Mouse (Mus musculus) hindbrain, postnatal 0 days (tissue): ENCODE data around the gene Prrt3. TPM values are rescaled to one million over a fixed set of nuclear protein-coding genes. Genes with fewer than 3 reads are reported as not detected.

Experiments
- ATAC-seq: fragments of 200-750 bp; cut with Nextera tagmentation; 2 replicates; pipeline ENCODE4 v1.8.0; 2017; ENCODE audit warnings: mild to moderate bottlenecking, moderate TSS enrichment, moderate library complexity
- DNase-seq: peaks from one replicate; pipeline ENCODE4 v3.0.0-alpha.2; 2015; ENCODE audit warnings: low spot score
- H3K27ac ChIP-seq: fragments of 300-500 bp; sonication (generic); 2 replicates; pipeline ENCODE4 v1.5.1; 2014; ENCODE audit warnings: mild to moderate bottlenecking
- H3K27me3 ChIP-seq: fragments of 300-500 bp; sonication (generic); 2 replicates; pipeline ENCODE4 v1.6.1; 2014; ENCODE audit warnings: low read length, mixed read lengths; ENCODE audit not compliant: insufficient read depth
- H3K36me3 ChIP-seq: fragments of 300-500 bp; sonication (generic); 2 replicates; pipeline ENCODE4 v1.6.1; 2014; ENCODE audit warnings: low read length, mixed read lengths; ENCODE audit not compliant: insufficient read depth
- H3K4me1 ChIP-seq: fragments of 300-500 bp; sonication (generic); 2 replicates; pipeline ENCODE4 v1.6.1; 2014; ENCODE audit warnings: antibody characterized with exemption, low read length, mixed read lengths; ENCODE audit not compliant: insufficient read depth
- H3K4me2 ChIP-seq: fragments of 300-500 bp; sonication (generic); 2 replicates; pipeline ENCODE4 v1.6.1; 2014; ENCODE audit warnings: low read depth, mild to moderate bottlenecking, low read length, moderate library complexity, mixed read lengths
- H3K4me3 ChIP-seq: fragments of 300-500 bp; sonication (generic); 2 replicates; pipeline ENCODE4 v1.5.1; 2014; ENCODE audit warnings: low read length
- H3K9ac ChIP-seq: fragments of 300-500 bp; sonication (generic); replicated peaks from 2 replicates; pipeline ENCODE4 v1.6.1; 2014; ENCODE audit warnings: mild to moderate bottlenecking, low read length, moderate library complexity, mixed read lengths
- H3K9me3 ChIP-seq: fragments of 300-500 bp; sonication (generic); 2 replicates; pipeline ENCODE4 v1.6.1; 2016; ENCODE audit warnings: low read length, mixed read lengths
- CTCF ChIP-seq: IDR thresholded peaks from 2 replicates; pipeline ENCODE4 v1.5.1; 2016; ENCODE audit warnings: antibody characterized with exemption, control low read depth, low read depth
- WGBS: fragments of 180-500 bp; shearing (Covaris S2); extraction: QIAGEN DNeasy Blood & Tissue Kit; methylation state at CpG from one replicate; pipeline ENCODE4 v1.1.7; 2014; 5-methylcytosine and 5-hydroxymethylcytosine counted together
- polyA plus RNA-seq: library from polyadenylated mRNA; unstranded; fragments of >200 nt; fragmentation: Nextera tagmentation; extraction: Ambion mirVana; gene quantifications from 2 replicates; pipeline ENCODE4 v1.2.1, GENCODE M21; 2015
- total RNA-seq: library from RNA; depleted of rRNA; stranded (reverse); fragments of >200 nt; gene quantifications from 2 replicates; pipeline ENCODE4 v1.2.3, GENCODE M21; 2014

The Prrt3 gene
- total and polyA plus RNA-seq, 2 experiments from 2014 or later, result 15.8 to 40.4 TPM

- H3K27me3 ChIP-seq, result no peaks in the 10 kb centered on the region
- H3K4me3 ChIP-seq, result no peak overlapping the region
- no peak overlapping the region for H3K9ac ChIP-seq
- ATAC-seq (no peak), DNase-seq (no peak)
- no peak overlapping the region for H3K4me2 ChIP-seq
- no peaks in the 10 kb centered on the region for H3K4me1 ChIP-seq
- TF ChIP-seq CTCF, result no peak
- no peaks in the 10 kb centered on the region for H3K9me3 ChIP-seq
- H3K36me3 ChIP-seq, result no peaks in the 10 kb centered on the region
- no peak overlapping the region for H3K27ac ChIP-seq
These were observed 5.4 kb upstream of the Prrt3 start for GRCm38 (mm10) chr6:113507130-113507529.

GRCm38 (mm10) chr6:113505689-113506088, 4.0 kb upstream of the Prrt3 start:
- TF ChIP-seq CTCF, result no peak
- WGBS, result 77% methylated on average over 1 of the region's 1 CpGs
- no peaks in the 10 kb centered on the region for H3K27me3 ChIP-seq

GRCm38 (mm10) chr6:113502801-113503200, 1.1 kb upstream of the Prrt3 start:
- DNase-seq (no peak), ATAC-seq (no peak)
- H3K36me3 ChIP-seq, result no peaks in the 10 kb centered on the region
- no peaks in the 10 kb centered on the region for H3K4me1 ChIP-seq
- H3K27ac ChIP-seq, result no peak overlapping the region
- no peaks in the 10 kb centered on the region for H3K27me3 ChIP-seq
- H3K9me3 ChIP-seq, result no peaks in the 10 kb centered on the region
- H3K4me2 ChIP-seq, result no peak overlapping the region
- 67% methylated on average over 2 of the region's 2 CpGs for whole genome bisulfite sequencing
- H3K4me3 ChIP-seq, result no peak overlapping the region
- TF ChIP-seq CTCF, result no peak
- no peak overlapping the region for H3K9ac ChIP-seq

More at GRCm38 (mm10) chr6:113505689-113506088, 4.0 kb upstream of the Prrt3 start:
- H3K36me3 ChIP-seq, result no peaks in the 10 kb centered on the region
- no peak overlapping the region for H3K9ac ChIP-seq
- no peak overlapping the region for H3K4me3 ChIP-seq
- no peaks in the 10 kb centered on the region for H3K9me3 ChIP-seq
- DNase-seq (no peak), ATAC-seq (no peak)
- H3K27ac ChIP-seq, result no peak overlapping the region
- no peak overlapping the region for H3K4me2 ChIP-seq
- H3K4me1 ChIP-seq, result no peaks in the 10 kb centered on the region

- Histone ChIP-seq H3K27me3 (no peaks in the 10 kb centered on the region), H3K27ac (no peak overlapping the region), H3K4me3 (no peak overlapping the region), H3K9ac (no peak overlapping the region), H3K36me3 (no peaks in the 10 kb centered on the region), H3K9me3 (no peaks in the 10 kb centered on the region), H3K4me2 (no peak overlapping the region), H3K4me1 (0 out of 2 replicates have a peak, but pooled peaks cover 3% of the 10 kb centered on the region)
- ATAC-seq (no peak), DNase-seq (no peak)
- WGBS, result 83% methylated on average over 6 of the region's 6 CpGs
- no peak for TF ChIP-seq CTCF
These were observed 2.4 kb downstream of the Prrt3 start for GRCm38 (mm10) chr6:113499346-113499745.

GRCm38 (mm10) chr6:113495071-113495675, 6.6 kb downstream of the Prrt3 start:
- peak overlapping the region; percentile 45 for H3K4me2 ChIP-seq
- 60% methylated on average over 28 of the region's 28 CpGs for WGBS
- H3K9me3 ChIP-seq, result no peaks in the 10 kb centered on the region
- 0 out of 2 replicates have a peak, but pooled peaks cover 3% of the 10 kb centered on the region for H3K4me1 ChIP-seq
- peak overlapping the region; percentile 29; the same call in 1 of the 2 replicates for H3K4me3 ChIP-seq
- no peak overlapping the region for H3K27ac ChIP-seq
- no peak for TF ChIP-seq CTCF
- no peaks in the 10 kb centered on the region for H3K27me3 ChIP-seq
- ATAC-seq (peak; percentile 4; the same call in 1 of the 2 replicates), DNase-seq (no peak)
- H3K9ac ChIP-seq, result no peak overlapping the region; the same call in 1 of the 2 replicates
- H3K36me3 ChIP-seq, result peaks cover 8% of the 10 kb centered on the region; the same call in 1 of the 2 replicates

GRCm38 (mm10) chr6:113494258-113494788, 7.4 kb downstream of the Prrt3 start:
- peak overlapping the region; percentile 33; the same call in 1 of the 2 replicates for H3K27ac ChIP-seq
- WGBS, result 1% methylated on average over 42 of the region's 54 CpGs

More at GRCm38 (mm10) chr6:113494258-113494788, 7.4 kb downstream of the Prrt3 start:
- 0 out of 2 replicates have a peak, but pooled peaks cover 3% of the 10 kb centered on the region for H3K4me1 ChIP-seq
- H3K4me2 ChIP-seq, result peak overlapping the region; percentile 45
- peaks cover 17% of the 10 kb centered on the region; the same call in 1 of the 2 replicates for H3K36me3 ChIP-seq
- ATAC-seq, result peak; percentile 83
- no peak overlapping the region for H3K9ac ChIP-seq
- no peaks in the 10 kb centered on the region for H3K27me3 ChIP-seq
- peak; percentile 67 for TF ChIP-seq CTCF
- H3K9me3 ChIP-seq, result no peaks in the 10 kb centered on the region
- peak overlapping the region; percentile 29 for H3K4me3 ChIP-seq
- DNase-seq, result peak; percentile 87
